Mouse (Mus musculus) myocyte (in vitro differentiated cells): Measurements from ENCODE around the gene Thada.

Source experiments
- CEBPB ChIP-seq: IDR thresholded peaks from 2 replicates; pipeline ENCODE4 v1.6.1; 2011; ENCODE audit warnings: mild to moderate bottlenecking, moderate library complexity; ENCODE audit not compliant: poor library complexity, insufficient read depth, severe bottlenecking
- E2F4 ChIP-seq: IDR thresholded peaks from one replicate; pipeline ENCODE4 v1.6.1; 2011; ENCODE audit warnings: mild to moderate bottlenecking, control low read depth, moderate library complexity; ENCODE audit not compliant: insufficient read depth
- MAX ChIP-seq: IDR thresholded peaks from one replicate; pipeline ENCODE4 v1.6.1; 2011; ENCODE audit warnings: low read depth, mild to moderate bottlenecking, control low read depth
- MYOD1 ChIP-seq, 3 experiments: IDR thresholded peaks; one replicate each; pipeline ENCODE4 v1.6.1; 2011; ENCODE audit warnings: control low read depth in 2 of 3, low read depth in 2 of 3, mild to moderate bottlenecking in 2 of 3, moderate library complexity in 1 of 3; ENCODE audit not compliant: insufficient read length in 2 of 3, control insufficient read depth in 1 of 3
- POLR2A ChIP-seq: IDR thresholded peaks from one replicate; pipeline ENCODE4 v1.6.1; 2011; ENCODE audit warnings: low read depth, mild to moderate bottlenecking, control low read depth, moderate library complexity; ENCODE audit not compliant: insufficient read length
- POLR2AphosphoS2 ChIP-seq: IDR thresholded peaks from one replicate; pipeline ENCODE4 v1.6.1; 2011; ENCODE audit warnings: low read depth, control low read depth; ENCODE audit not compliant: insufficient read length
- SRF ChIP-seq: IDR thresholded peaks from one replicate; pipeline ENCODE4 v1.6.1; 2011; ENCODE audit warnings: low read depth; ENCODE audit not compliant: control insufficient read depth, insufficient read length
- USF1 ChIP-seq: IDR thresholded peaks from one replicate; pipeline ENCODE4 v1.6.1; 2011; ENCODE audit warnings: low read depth, mild to moderate bottlenecking, control low read depth, moderate library complexity

- TF ChIP-seq POLR2AphosphoS2 = no peak
- TF ChIP-seq CEBPB = no peak
- no peak for TF ChIP-seq E2F4
- no peak for TF ChIP-seq SRF
- TF ChIP-seq MYOD1 (IDR thresholded peaks at IDR 0.05; ENCODE audit: control insufficient read depth in 1 of 3, insufficient read length in 2 of 3, low read depth in 2 of 3) = no peak
- TF ChIP-seq POLR2A = no peak
- no peak for TF ChIP-seq MAX
- no peak for TF ChIP-seq USF1
Measured at GRCm38 (mm10) chr17:84161231-84161854, 304.7 kb downstream of the Thada start.
